Mouse (Mus musculus): ENCODE results near the gene Dmac1. TPM values are rescaled to one million over a fixed set of nuclear protein-coding genes. Genes with fewer than 3 reads are reported as not detected.

Dmac1 gene
- polyA plus RNA-seq, 1 experiment from 2014 or later = 109 TPM

- WGBS = 40% methylated on average over 4 of the region's 4 CpGs
- no peak overlapping the region for H3K4me2 ChIP-seq (ENCODE audit: low read length)
- H3K9ac ChIP-seq (ENCODE audit: low read length) = no peak overlapping the region
- H3K9me3 ChIP-seq (ENCODE audit: control insufficient read depth, low read length) = no peaks in the 10 kb centered on the region
- H3K36me3 ChIP-seq (ENCODE audit: control insufficient read depth, insufficient read depth, low read length) = no peaks in the 10 kb centered on the region
- H3K4me3 ChIP-seq (ENCODE audit: control insufficient read depth in 1 of 2, insufficient read depth in 1 of 2, low read depth in 1 of 2, low read length in 2 of 2) = no peak overlapping the region
- ATAC-seq (ENCODE audit: insufficient number of reproducible peaks, insufficient read depth, low FRiP score, low read depth) = no peak
- H3K27ac ChIP-seq (replicated peaks in 1 of 2; ENCODE audit: control insufficient read depth in 1 of 2, insufficient read depth in 1 of 2, low read depth in 2 of 2, low read length in 2 of 2) = no peak overlapping the region
- H3K27me3 ChIP-seq (ENCODE audit: control insufficient read depth, insufficient read depth, low read length) = no peaks in the 10 kb centered on the region
- no peaks in the 10 kb centered on the region for H3K4me1 ChIP-seq (ENCODE audit: control insufficient read depth in 2 of 2, insufficient read depth in 2 of 2, low read length in 2 of 2)
Observed at GRCm38 (mm10) chr4:75291142-75291541, 13.0 kb upstream of the Dmac1 start.

GRCm38 (mm10) chr4:75277467-75278196, 473 bp downstream of the Dmac1 start:
- H3K4me2 ChIP-seq (ENCODE audit: low read length) = peak overlapping the region; percentile 88
- peak; percentile 64; the same call in 1 of the 2 replicates for ATAC-seq (ENCODE audit: insufficient number of reproducible peaks, insufficient read depth, low FRiP score, low read depth)
- peak overlapping the region; percentile 91 for H3K9ac ChIP-seq (ENCODE audit: low read length)
- no peaks in the 10 kb centered on the region for H3K27me3 ChIP-seq (ENCODE audit: control insufficient read depth, insufficient read depth, low read length)
- H3K27ac ChIP-seq (replicated peaks in 1 of 2; ENCODE audit: control insufficient read depth in 1 of 2, insufficient read depth in 1 of 2, low read depth in 2 of 2, low read length in 2 of 2) = no peak overlapping the region; a peak in 1 of 4 replicates
- H3K4me1 ChIP-seq (ENCODE audit: control insufficient read depth in 2 of 2, insufficient read depth in 2 of 2, low read length in 2 of 2) = peaks cover 0 to 2% of the 10 kb centered on the region in 2 experiments; a peak in 1 of 4 replicates
- WGBS = 8% methylated on average over 30 of the region's 30 CpGs
- peaks cover 20% of the 10 kb centered on the region; the same call in 1 of the 2 replicates for H3K36me3 ChIP-seq (ENCODE audit: control insufficient read depth, insufficient read depth, low read length)
- H3K4me3 ChIP-seq (ENCODE audit: control insufficient read depth in 1 of 2, insufficient read depth in 1 of 2, low read depth in 1 of 2, low read length in 2 of 2) = peak overlapping the region; percentile 83 to 95
- no peaks in the 10 kb centered on the region for H3K9me3 ChIP-seq (ENCODE audit: control insufficient read depth, low read length)

- no peak overlapping the region for H3K9ac ChIP-seq (ENCODE audit: low read length)
- no peak overlapping the region for H3K27ac ChIP-seq (replicated peaks in 1 of 2; ENCODE audit: control insufficient read depth in 1 of 2, insufficient read depth in 1 of 2, low read depth in 2 of 2, low read length in 2 of 2)
- WGBS = 71% methylated on average over 2 of the region's 2 CpGs
- peaks cover 0 to 2% of the 10 kb centered on the region in 2 experiments; a peak in 1 of 4 replicates for H3K4me1 ChIP-seq (ENCODE audit: control insufficient read depth in 2 of 2, insufficient read depth in 2 of 2, low read length in 2 of 2)
- ATAC-seq (ENCODE audit: insufficient number of reproducible peaks, insufficient read depth, low FRiP score, low read depth) = no peak
- no peaks in the 10 kb centered on the region for H3K27me3 ChIP-seq (ENCODE audit: control insufficient read depth, insufficient read depth, low read length)
- H3K4me2 ChIP-seq (ENCODE audit: low read length) = no peak overlapping the region
- no peak overlapping the region for H3K4me3 ChIP-seq (ENCODE audit: control insufficient read depth in 1 of 2, insufficient read depth in 1 of 2, low read depth in 1 of 2, low read length in 2 of 2)
- peaks cover 26% of the 10 kb centered on the region for H3K36me3 ChIP-seq (ENCODE audit: control insufficient read depth, insufficient read depth, low read length)
- H3K9me3 ChIP-seq (ENCODE audit: control insufficient read depth, low read length) = no peaks in the 10 kb centered on the region
Observed at GRCm38 (mm10) chr4:75275737-75276136, 2.4 kb downstream of the Dmac1 start.

- no peak for ATAC-seq (ENCODE audit: insufficient number of reproducible peaks, insufficient read depth, low FRiP score, low read depth)
- Histone ChIP-seq H3K4me2 (ENCODE audit: low read length) (no peak overlapping the region), H3K9ac (ENCODE audit: low read length) (no peak overlapping the region), H3K4me3 (ENCODE audit: control insufficient read depth in 1 of 2, insufficient read depth in 1 of 2, low read depth in 1 of 2, low read length in 2 of 2) (no peak overlapping the region), H3K4me1 (ENCODE audit: control insufficient read depth in 2 of 2, insufficient read depth in 2 of 2, low read length in 2 of 2) (no peaks in the 10 kb centered on the region), H3K27ac (replicated peaks in 1 of 2; ENCODE audit: control insufficient read depth in 1 of 2, insufficient read depth in 1 of 2, low read depth in 2 of 2, low read length in 2 of 2) (peak overlapping the region; percentile 37 to 41), H3K27me3 (ENCODE audit: control insufficient read depth, insufficient read depth, low read length) (no peaks in the 10 kb centered on the region), H3K36me3 (ENCODE audit: control insufficient read depth, insufficient read depth, low read length) (peaks cover 6% of the 10 kb centered on the region), H3K9me3 (ENCODE audit: control insufficient read depth, low read length) (no peaks in the 10 kb centered on the region)
- WGBS = 75% methylated on average over 2 of the region's 2 CpGs
Observed at GRCm38 (mm10) chr4:75267866-75268265, 10.2 kb downstream of the Dmac1 start.

- Histone ChIP-seq H3K27ac (replicated peaks in 1 of 2; ENCODE audit: control insufficient read depth in 1 of 2, insufficient read depth in 1 of 2, low read depth in 2 of 2, low read length in 2 of 2) (no peak overlapping the region), H3K4me1 (ENCODE audit: control insufficient read depth in 2 of 2, insufficient read depth in 2 of 2, low read length in 2 of 2) (peaks cover 0 to 2% of the 10 kb centered on the region in 2 experiments; a peak in 2 of 4 replicates), H3K4me3 (ENCODE audit: control insufficient read depth in 1 of 2, insufficient read depth in 1 of 2, low read depth in 1 of 2, low read length in 2 of 2) (no peak overlapping the region), H3K27me3 (ENCODE audit: control insufficient read depth, insufficient read depth, low read length) (no peaks in the 10 kb centered on the region), H3K9ac (ENCODE audit: low read length) (no peak overlapping the region), H3K36me3 (ENCODE audit: control insufficient read depth, insufficient read depth, low read length) (no peaks in the 10 kb centered on the region), H3K9me3 (ENCODE audit: control insufficient read depth, low read length) (no peaks in the 10 kb centered on the region), H3K4me2 (ENCODE audit: low read length) (no peak overlapping the region)
- WGBS = 48% methylated on average over 6 of the region's 6 CpGs
- ATAC-seq (ENCODE audit: insufficient number of reproducible peaks, insufficient read depth, low FRiP score, low read depth) = no peak
Observed at GRCm38 (mm10) chr4:75266773-75267550, 11.1 kb downstream of the Dmac1 start.

- 90% methylated on average over 2 of the region's 2 CpGs for WGBS
- Histone ChIP-seq H3K36me3 (ENCODE audit: control insufficient read depth, insufficient read depth, low read length) (no peaks in the 10 kb centered on the region), H3K27me3 (ENCODE audit: control insufficient read depth, insufficient read depth, low read length) (no peaks in the 10 kb centered on the region), H3K9ac (ENCODE audit: low read length) (no peak overlapping the region), H3K9me3 (ENCODE audit: control insufficient read depth, low read length) (no peaks in the 10 kb centered on the region), H3K4me3 (ENCODE audit: control insufficient read depth in 1 of 2, insufficient read depth in 1 of 2, low read depth in 1 of 2, low read length in 2 of 2) (no peak overlapping the region), H3K27ac (replicated peaks in 1 of 2; ENCODE audit: control insufficient read depth in 1 of 2, insufficient read depth in 1 of 2, low read depth in 2 of 2, low read length in 2 of 2) (no peak overlapping the region), H3K4me1 (ENCODE audit: control insufficient read depth in 2 of 2, insufficient read depth in 2 of 2, low read length in 2 of 2) (peaks cover 0 to 2% of the 10 kb centered on the region in 2 experiments; a peak in 2 of 4 replicates), H3K4me2 (ENCODE audit: low read length) (no peak overlapping the region)
- ATAC-seq (ENCODE audit: insufficient number of reproducible peaks, insufficient read depth, low FRiP score, low read depth) = no peak
Observed at GRCm38 (mm10) chr4:75264219-75264618, 13.9 kb downstream of the Dmac1 start.

GRCm38 (mm10) chr4:75263556-75264129, 14.5 kb downstream of the Dmac1 start:
- 84% methylated on average over 3 of the region's 3 CpGs for WGBS
- Histone ChIP-seq H3K9ac (ENCODE audit: low read length) (no peak overlapping the region), H3K4me3 (ENCODE audit: control insufficient read depth in 1 of 2, insufficient read depth in 1 of 2, low read depth in 1 of 2, low read length in 2 of 2) (no peak overlapping the region), H3K9me3 (ENCODE audit: control insufficient read depth, low read length) (no peaks in the 10 kb centered on the region), H3K27me3 (ENCODE audit: control insufficient read depth, insufficient read depth, low read length) (no peaks in the 10 kb centered on the region), H3K4me2 (ENCODE audit: low read length) (no peak overlapping the region), H3K36me3 (ENCODE audit: control insufficient read depth, insufficient read depth, low read length) (no peaks in the 10 kb centered on the region), H3K4me1 (ENCODE audit: control insufficient read depth in 2 of 2, insufficient read depth in 2 of 2, low read length in 2 of 2) (peaks cover 0 to 2% of the 10 kb centered on the region in 2 experiments; a peak in 2 of 4 replicates), H3K27ac (replicated peaks in 1 of 2; ENCODE audit: control insufficient read depth in 1 of 2, insufficient read depth in 1 of 2, low read depth in 2 of 2, low read length in 2 of 2) (no peak overlapping the region)
- no peak for ATAC-seq (ENCODE audit: insufficient number of reproducible peaks, insufficient read depth, low FRiP score, low read depth)

All from heart, embryonic 14.5 days (tissue).